Mouse (Mus musculus) neutrophil, adult 59 days (primary cell): ENCODE data around the gene U2surp. TPM values are rescaled to one million over a fixed set of nuclear protein-coding genes. Genes with fewer than 3 reads are reported as not detected.

Source experiments
- total RNA-seq, 2 experiments: library from RNA; stranded (reverse); gene quantifications; 1 replicate in 1 of 2; 2 replicates in 1 of 2; pipeline ENCODE4 v1.2.4; 2023

The U2surp gene
- total RNA-seq: 10 to 100 TPM; 44.9 to 55.3 TPM

DNA sequence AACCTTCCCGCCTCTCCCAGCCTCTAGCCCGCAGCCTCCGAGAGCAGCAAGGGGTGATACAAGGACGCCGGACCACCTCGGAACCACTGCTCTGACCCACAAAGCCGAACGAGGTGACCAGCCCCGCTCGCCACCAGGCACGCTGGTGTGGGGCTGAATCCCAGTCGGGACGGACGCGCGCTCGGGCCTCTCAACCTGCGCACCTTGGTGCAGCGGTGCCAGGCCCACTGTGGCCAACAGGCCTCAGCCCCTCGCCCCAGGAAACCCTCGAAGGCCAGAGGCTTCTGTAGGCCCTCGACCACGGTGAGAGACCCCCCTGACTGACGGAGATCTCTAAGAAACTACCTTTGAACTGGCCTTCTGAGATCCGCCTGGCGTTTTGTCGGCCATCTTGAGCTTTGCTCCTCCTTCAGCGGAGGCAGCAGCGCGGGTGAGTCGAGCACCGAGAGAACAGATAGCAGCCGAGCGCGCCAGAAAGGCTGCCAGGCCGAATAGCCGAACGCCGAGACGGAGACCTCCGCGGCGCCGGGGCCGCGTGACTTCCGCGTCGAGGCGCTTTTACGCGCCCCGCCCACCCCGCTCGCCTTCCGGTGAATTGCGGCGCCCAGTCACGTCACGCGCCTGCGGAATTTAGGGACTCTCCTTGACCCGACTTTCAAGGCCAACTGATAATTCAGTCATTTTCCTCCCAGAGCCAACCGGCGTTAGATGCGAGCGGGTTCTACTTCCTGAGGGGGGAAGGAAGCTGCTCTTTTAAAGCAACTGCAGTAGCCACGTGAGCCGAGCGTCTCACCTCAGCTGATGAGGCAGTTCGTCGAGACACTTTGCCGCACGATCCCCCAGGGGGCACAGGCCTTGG, at the start of gene U2surp:
Gene U2surp, minus strand, starts transcription at position 525 of the 859 bp plus-strand sequence.

DNA sequence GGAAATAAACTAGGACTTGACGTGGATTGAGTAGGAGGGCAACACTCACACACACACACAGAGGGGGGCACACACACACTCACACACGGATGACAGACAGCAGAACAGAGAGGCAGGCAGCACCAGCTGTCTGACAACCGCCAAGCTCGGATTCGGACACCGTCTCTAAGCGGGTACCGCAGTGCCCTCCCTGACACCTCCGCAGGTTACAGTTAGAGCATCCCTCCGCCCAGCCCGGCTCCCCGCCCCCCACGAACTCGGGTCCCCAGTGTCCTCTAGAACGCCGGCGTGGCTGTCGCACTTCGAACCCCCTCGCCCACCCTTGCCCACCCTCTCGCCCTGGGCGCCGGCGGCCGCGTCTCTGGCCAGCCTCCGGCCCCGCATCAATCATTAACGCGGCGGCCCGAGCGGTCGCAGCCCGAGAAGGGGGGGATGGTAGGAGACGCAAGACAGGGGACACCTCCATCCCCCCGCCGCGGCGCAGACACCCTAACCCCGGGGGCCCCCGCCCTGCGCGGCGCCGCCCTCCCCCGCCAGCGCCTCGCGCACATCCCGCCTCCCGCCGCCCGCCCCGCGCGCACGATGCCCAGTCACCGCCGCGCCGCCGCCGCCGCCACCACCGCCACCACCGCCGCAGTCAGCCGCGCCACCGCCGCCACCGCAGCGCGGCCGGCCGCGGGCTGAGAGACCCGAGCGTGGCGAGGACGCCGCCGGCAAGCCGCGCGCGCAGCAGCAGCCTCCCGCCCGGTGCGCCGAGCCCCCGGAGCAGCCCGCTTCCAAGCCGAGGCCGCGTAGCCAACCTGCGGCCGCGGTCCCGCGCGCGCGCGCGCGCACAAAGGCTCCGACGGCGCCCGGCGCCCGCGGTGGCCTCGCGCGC, 47.5 kb upstream of the U2surp start, which contains the start of gene Paqr9:
Gene Paqr9, plus strand, starts transcription at position 599 of the 877 bp plus-strand sequence.

Other genes starting within 250 kb of the U2surp start
- gene Chst2, start 105.3 kb downstream of the U2surp start, total RNA-seq: under 1 TPM in 1 of 2 experiments, not detected in 1; 0.09 TPM
- 1 to 10 TPM; 1.1 to 3.2 TPM for gene Paqr9, start 47.7 kb upstream of the U2surp start, total RNA-seq
- not detected for gene Pcolce2, start 125.6 kb upstream of the U2surp start, total RNA-seq
- gene Trpc1, start 238.4 kb upstream of the U2surp start, total RNA-seq: under 1 TPM in 1 of 2 experiments, not detected in 1; 0.40 TPM